Mouse (Mus musculus): Measurements from ENCODE around the gene Cfap54. TPM values are rescaled to one million over a fixed set of nuclear protein-coding genes. Genes with fewer than 3 reads are reported as not detected.

Gene Cfap54
- polyA plus RNA-seq, 1 experiment from 2014 or later, result 0.27 TPM

- Histone ChIP-seq H3K4me2 (ENCODE audit: low read depth, low read length) (no peak overlapping the region), H3K27ac (ENCODE audit: low read length) (no peak overlapping the region), H3K9ac (ENCODE audit: low read length) (no peak overlapping the region), H3K27me3 (ENCODE audit: control insufficient read depth, insufficient read depth, low read length) (no peaks in the 10 kb centered on the region), H3K36me3 (ENCODE audit: control insufficient read depth, insufficient read depth, low read length) (no peaks in the 10 kb centered on the region), H3K9me3 (replicated peaks; ENCODE audit: control insufficient read depth, low read length) (no peaks in the 10 kb centered on the region), H3K4me1 (ENCODE audit: control insufficient read depth, insufficient read depth, low read length) (no peaks in the 10 kb centered on the region), H3K4me3 (replicated peaks; ENCODE audit: low read length) (no peak overlapping the region)
- 47% methylated on average over 8 of the region's 8 CpGs for WGBS
- no peak for ATAC-seq (ENCODE audit: insufficient read depth, low FRiP score)
Observed at GRCm38 (mm10) chr10:93014059-93014795, 67.2 kb downstream of the Cfap54 start.

GRCm38 (mm10) chr10:93011085-93011484 lies 70.3 kb downstream of the Cfap54 start:
- Histone ChIP-seq H3K4me1 (ENCODE audit: control insufficient read depth, insufficient read depth, low read length) (no peaks in the 10 kb centered on the region), H3K4me2 (ENCODE audit: low read depth, low read length) (no peak overlapping the region), H3K27ac (ENCODE audit: low read length) (no peak overlapping the region), H3K4me3 (replicated peaks; ENCODE audit: low read length) (no peak overlapping the region), H3K9ac (ENCODE audit: low read length) (no peak overlapping the region), H3K27me3 (ENCODE audit: control insufficient read depth, insufficient read depth, low read length) (no peaks in the 10 kb centered on the region), H3K36me3 (ENCODE audit: control insufficient read depth, insufficient read depth, low read length) (no peaks in the 10 kb centered on the region), H3K9me3 (replicated peaks; ENCODE audit: control insufficient read depth, low read length) (no peaks in the 10 kb centered on the region)
- 89% methylated on average over 14 of the region's 14 CpGs for WGBS
- no peak for ATAC-seq (ENCODE audit: insufficient read depth, low FRiP score)

- Histone ChIP-seq H3K36me3 (ENCODE audit: control insufficient read depth, insufficient read depth, low read length) (no peaks in the 10 kb centered on the region), H3K27ac (ENCODE audit: low read length) (no peak overlapping the region), H3K4me2 (ENCODE audit: low read depth, low read length) (no peak overlapping the region), H3K4me3 (replicated peaks; ENCODE audit: low read length) (no peak overlapping the region), H3K4me1 (ENCODE audit: control insufficient read depth, insufficient read depth, low read length) (no peaks in the 10 kb centered on the region), H3K9ac (ENCODE audit: low read length) (no peak overlapping the region), H3K9me3 (replicated peaks; ENCODE audit: control insufficient read depth, low read length) (no peaks in the 10 kb centered on the region), H3K27me3 (ENCODE audit: control insufficient read depth, insufficient read depth, low read length) (no peaks in the 10 kb centered on the region)
- 47% methylated on average over 3 of the region's 3 CpGs for WGBS
- no peak for ATAC-seq (ENCODE audit: insufficient read depth, low FRiP score)
Observed at GRCm38 (mm10) chr10:93006970-93007369, 74.4 kb downstream of the Cfap54 start.

- H3K9me3 ChIP-seq (replicated peaks; ENCODE audit: control insufficient read depth, low read length), result no peaks in the 10 kb centered on the region
- no peaks in the 10 kb centered on the region for H3K27me3 ChIP-seq (ENCODE audit: control insufficient read depth, insufficient read depth, low read length)
- no peak overlapping the region for H3K4me3 ChIP-seq (replicated peaks; ENCODE audit: low read length)
- H3K4me2 ChIP-seq (ENCODE audit: low read depth, low read length), result no peak overlapping the region
- H3K4me1 ChIP-seq (ENCODE audit: control insufficient read depth, insufficient read depth, low read length), result no peaks in the 10 kb centered on the region
- no peak overlapping the region for H3K27ac ChIP-seq (ENCODE audit: low read length)
- no peak overlapping the region for H3K9ac ChIP-seq (ENCODE audit: low read length)
- H3K36me3 ChIP-seq (ENCODE audit: control insufficient read depth, insufficient read depth, low read length), result no peaks in the 10 kb centered on the region
- no peak for ATAC-seq (ENCODE audit: insufficient read depth, low FRiP score)
- WGBS, result 84% methylated on average over 9 of the region's 9 CpGs
Observed at GRCm38 (mm10) chr10:93006405-93006804, 75.0 kb downstream of the Cfap54 start.

GRCm38 (mm10) chr10:92998536-92998935 lies 82.9 kb downstream of the Cfap54 start:
- no peak overlapping the region for H3K27ac ChIP-seq (ENCODE audit: low read length)
- ATAC-seq (ENCODE audit: insufficient read depth, low FRiP score), result no peak
- H3K27me3 ChIP-seq (ENCODE audit: control insufficient read depth, insufficient read depth, low read length), result no peaks in the 10 kb centered on the region
- H3K4me1 ChIP-seq (ENCODE audit: control insufficient read depth, insufficient read depth, low read length), result no peaks in the 10 kb centered on the region
- H3K9me3 ChIP-seq (replicated peaks; ENCODE audit: control insufficient read depth, low read length), result no peaks in the 10 kb centered on the region
- H3K4me3 ChIP-seq (replicated peaks; ENCODE audit: low read length), result no peak overlapping the region
- H3K9ac ChIP-seq (ENCODE audit: low read length), result no peak overlapping the region
- no peaks in the 10 kb centered on the region for H3K36me3 ChIP-seq (ENCODE audit: control insufficient read depth, insufficient read depth, low read length)
- 79% methylated on average over 9 of the region's 9 CpGs for WGBS
- H3K4me2 ChIP-seq (ENCODE audit: low read depth, low read length), result no peak overlapping the region

- Histone ChIP-seq H3K4me3 (replicated peaks; ENCODE audit: low read length) (no peak overlapping the region), H3K9me3 (replicated peaks; ENCODE audit: control insufficient read depth, low read length) (no peaks in the 10 kb centered on the region), H3K4me2 (ENCODE audit: low read depth, low read length) (no peak overlapping the region), H3K27me3 (ENCODE audit: control insufficient read depth, insufficient read depth, low read length) (no peaks in the 10 kb centered on the region), H3K36me3 (ENCODE audit: control insufficient read depth, insufficient read depth, low read length) (no peaks in the 10 kb centered on the region), H3K4me1 (ENCODE audit: control insufficient read depth, insufficient read depth, low read length) (no peaks in the 10 kb centered on the region), H3K9ac (ENCODE audit: low read length) (no peak overlapping the region), H3K27ac (ENCODE audit: low read length) (no peak overlapping the region)
- no peak for ATAC-seq (ENCODE audit: insufficient read depth, low FRiP score)
- 87% methylated on average over 7 of the region's 7 CpGs for WGBS
Observed at GRCm38 (mm10) chr10:92995186-92995585, 86.2 kb downstream of the Cfap54 start.

- no peak overlapping the region for H3K27ac ChIP-seq (ENCODE audit: low read length)
- no peaks in the 10 kb centered on the region for H3K27me3 ChIP-seq (ENCODE audit: control insufficient read depth, insufficient read depth, low read length)
- no peak overlapping the region for H3K4me2 ChIP-seq (ENCODE audit: low read depth, low read length)
- H3K36me3 ChIP-seq (ENCODE audit: control insufficient read depth, insufficient read depth, low read length), result no peaks in the 10 kb centered on the region
- ATAC-seq (ENCODE audit: insufficient read depth, low FRiP score), result no peak
- no peak overlapping the region for H3K9ac ChIP-seq (ENCODE audit: low read length)
- WGBS, result 55% methylated on average over 3 of the region's 3 CpGs
- no peaks in the 10 kb centered on the region for H3K4me1 ChIP-seq (ENCODE audit: control insufficient read depth, insufficient read depth, low read length)
- H3K4me3 ChIP-seq (replicated peaks; ENCODE audit: low read length), result no peak overlapping the region
- H3K9me3 ChIP-seq (replicated peaks; ENCODE audit: control insufficient read depth, low read length), result no peaks in the 10 kb centered on the region
Observed at GRCm38 (mm10) chr10:92994340-92994739, 87.1 kb downstream of the Cfap54 start.

GRCm38 (mm10) chr10:92992526-92992925 lies 88.9 kb downstream of the Cfap54 start:
- H3K9me3 ChIP-seq (replicated peaks; ENCODE audit: control insufficient read depth, low read length), result no peaks in the 10 kb centered on the region
- H3K4me2 ChIP-seq (ENCODE audit: low read depth, low read length), result no peak overlapping the region
- H3K9ac ChIP-seq (ENCODE audit: low read length), result no peak overlapping the region
- no peak for ATAC-seq (ENCODE audit: insufficient read depth, low FRiP score)
- H3K4me3 ChIP-seq (replicated peaks; ENCODE audit: low read length), result no peak overlapping the region
- no peaks in the 10 kb centered on the region for H3K4me1 ChIP-seq (ENCODE audit: control insufficient read depth, insufficient read depth, low read length)
- H3K27ac ChIP-seq (ENCODE audit: low read length), result no peak overlapping the region
- H3K36me3 ChIP-seq (ENCODE audit: control insufficient read depth, insufficient read depth, low read length), result no peaks in the 10 kb centered on the region
- H3K27me3 ChIP-seq (ENCODE audit: control insufficient read depth, insufficient read depth, low read length), result no peaks in the 10 kb centered on the region

GRCm38 (mm10) chr10:92990576-92990975 lies 90.8 kb downstream of the Cfap54 start:
- no peaks in the 10 kb centered on the region for H3K4me1 ChIP-seq (ENCODE audit: control insufficient read depth, insufficient read depth, low read length)
- H3K9ac ChIP-seq (ENCODE audit: low read length), result no peak overlapping the region
- H3K36me3 ChIP-seq (ENCODE audit: control insufficient read depth, insufficient read depth, low read length), result no peaks in the 10 kb centered on the region
- H3K4me2 ChIP-seq (ENCODE audit: low read depth, low read length), result no peak overlapping the region
- ATAC-seq (ENCODE audit: insufficient read depth, low FRiP score), result no peak
- H3K9me3 ChIP-seq (replicated peaks; ENCODE audit: control insufficient read depth, low read length), result no peaks in the 10 kb centered on the region
- no peak overlapping the region for H3K4me3 ChIP-seq (replicated peaks; ENCODE audit: low read length)
- H3K27ac ChIP-seq (ENCODE audit: low read length), result no peak overlapping the region
- H3K27me3 ChIP-seq (ENCODE audit: control insufficient read depth, insufficient read depth, low read length), result no peaks in the 10 kb centered on the region
- WGBS, result 64% methylated on average over 2 of the region's 2 CpGs
